Mouse (Mus musculus) lung, postnatal 36 days (tissue): ENCODE measurements around the gene 9530068E07Rik.
"Not testable (repeated sequence)": the region's sequence is repeated elsewhere in the genome, so short reads cannot be mapped to it uniquely, and the experiment has no call there.

ENCODE experiments used
- DNase-seq: peaks from one replicate; pipeline ENCODE4 v3.0.0; 2022; ENCODE audit warnings: mixed read lengths

9530068E07Rik gene

GRCm38 (mm10) chr11:52395940-52396596, at the start of gene 9530068E07Rik:
Gene 9530068E07Rik (plus strand): TSS chr11:52396428.
- peak; percentile 97 for DNase-seq

GRCm38 (mm10) chr11:52346635-52347005, 49.6 kb upstream of the 9530068E07Rik start:
- DNase-seq: peak; percentile 36

GRCm38 (mm10) chr11:52348156-52348555, 48.1 kb upstream of the 9530068E07Rik start:
- DNase-seq: no peak

GRCm38 (mm10) chr11:52348724-52349123, 47.5 kb upstream of the 9530068E07Rik start:
- DNase-seq: no peak

- peak; percentile 82 for DNase-seq
These were observed 45.3 kb upstream of the 9530068E07Rik start for GRCm38 (mm10) chr11:52350924-52351323.

GRCm38 (mm10) chr11:52352271-52352670, 44.0 kb upstream of the 9530068E07Rik start:
- DNase-seq: no peak

- no peak for DNase-seq
These were observed 41.6 kb upstream of the 9530068E07Rik start for GRCm38 (mm10) chr11:52354644-52355043.

- DNase-seq: no peak
These were observed 40.6 kb upstream of the 9530068E07Rik start for GRCm38 (mm10) chr11:52355601-52356000.

GRCm38 (mm10) chr11:52357091-52357490, 39.1 kb upstream of the 9530068E07Rik start:
- DNase-seq: not testable (repeated sequence)

- DNase-seq: peak; percentile 54
These were observed 37.7 kb upstream of the 9530068E07Rik start for GRCm38 (mm10) chr11:52358520-52358919.

- peak; percentile 80 for DNase-seq
These were observed 36.4 kb upstream of the 9530068E07Rik start for GRCm38 (mm10) chr11:52359686-52360470.

- peak; percentile 86 for DNase-seq
These were observed 35.6 kb upstream of the 9530068E07Rik start, which contains the start of gene Vdac1 for GRCm38 (mm10) chr11:52360471-52361277. Gene Vdac1 (plus strand): TSS chr11:52360860.

- DNase-seq: peak; percentile 57
These were observed 34.8 kb upstream of the 9530068E07Rik start for GRCm38 (mm10) chr11:52361287-52361921.

- no peak for DNase-seq
These were observed 31.9 kb upstream of the 9530068E07Rik start for GRCm38 (mm10) chr11:52364376-52364775.

GRCm38 (mm10) chr11:52365143-52365542, 31.1 kb upstream of the 9530068E07Rik start:
- peak; percentile 32 for DNase-seq

- DNase-seq: no peak
These were observed 29.9 kb upstream of the 9530068E07Rik start for GRCm38 (mm10) chr11:52366358-52366757.

- no peak for DNase-seq
These were observed 27.8 kb upstream of the 9530068E07Rik start for GRCm38 (mm10) chr11:52368176-52368985.

GRCm38 (mm10) chr11:52369252-52370134, 26.7 kb upstream of the 9530068E07Rik start:
- DNase-seq: no peak

GRCm38 (mm10) chr11:52370135-52370452, 26.1 kb upstream of the 9530068E07Rik start:
- DNase-seq: no peak

GRCm38 (mm10) chr11:52370538-52370937, 25.7 kb upstream of the 9530068E07Rik start:
- peak; percentile 65 for DNase-seq

- peak; percentile 27 for DNase-seq
These were observed 22.4 kb upstream of the 9530068E07Rik start for GRCm38 (mm10) chr11:52373841-52374240.
